In the genomic region with DNA sequence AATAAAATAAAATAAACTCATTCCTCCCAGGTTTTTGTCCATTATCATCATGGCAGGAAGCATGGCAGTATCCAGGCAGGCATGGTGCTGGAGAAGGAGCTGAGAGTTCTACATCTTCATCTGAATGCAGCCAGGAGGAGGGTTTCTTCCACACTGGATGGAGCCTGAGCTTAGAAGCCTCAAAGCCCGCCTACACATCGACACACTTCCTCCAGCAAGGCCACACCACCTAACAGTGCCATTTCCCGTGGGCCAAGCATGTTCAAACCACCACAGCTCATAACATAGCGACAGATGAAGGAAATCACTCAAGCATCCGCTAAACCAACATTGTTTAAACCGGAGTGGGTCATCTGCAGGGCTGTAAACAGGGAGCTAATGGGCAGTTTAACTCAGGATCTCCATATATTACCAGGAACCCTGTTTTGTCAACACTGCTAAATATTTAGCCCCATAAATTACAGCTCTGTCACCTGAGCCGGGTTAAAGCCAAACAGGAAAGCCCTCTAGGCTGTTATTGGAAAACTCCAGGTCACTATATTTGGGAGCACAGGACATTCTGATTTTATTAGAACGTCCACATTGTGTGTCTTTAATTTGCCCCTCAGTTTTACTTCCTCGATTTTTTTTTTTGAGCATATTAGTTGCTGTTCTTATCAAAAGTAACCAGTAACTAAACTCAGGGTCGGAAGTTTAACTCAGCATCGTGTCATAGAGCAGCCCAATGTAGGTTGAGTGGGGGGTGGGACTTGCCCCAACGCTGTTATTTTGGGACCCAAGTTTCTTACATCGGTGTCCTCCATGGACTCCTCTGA, we compare ENCODE assay signal across 17 mouse cellular contexts.
"Had no signal": no experiment of that assay in that cellular context is flagged by ENCODE, and none has a peak within 500 bp of the region (broad histone marks: within the 10 kb centered on the region; RNA-seq: fewer than 3 reads in every experiment).

No protein-coding gene starts in this region.

- DNase-seq: lung, adult 18-20 months; lung, embryonic 14.5 days; lung, postnatal 10 days; lung, postnatal 4 days; retina, postnatal 1 day; right cerebral cortex, adult 18-20 months; thymus, adult 2 months; thymus, postnatal 25 days; thymus, postnatal 4 days had no signal

- H3K36me3 ChIP-seq: midbrain, embryonic 10.5 days; midbrain, embryonic 13.5 days; midbrain, embryonic 15.5 days; neural tube, embryonic 13.5 days; neural tube, embryonic 15.5 days; stomach, embryonic 15.5 days had no signal

- H3K4me3 ChIP-seq: midbrain, embryonic 10.5 days; midbrain, embryonic 13.5 days; midbrain, embryonic 15.5 days; myocyte; neural tube, embryonic 13.5 days; neural tube, embryonic 15.5 days; stomach, embryonic 15.5 days had no signal

- H3K4me2 ChIP-seq: lung, embryonic 14.5 days; midbrain, embryonic 13.5 days; midbrain, embryonic 15.5 days; neural tube, embryonic 13.5 days; neural tube, embryonic 15.5 days; stomach, embryonic 15.5 days had no signal

- H3K9me3 ChIP-seq: midbrain, embryonic 10.5 days; midbrain, embryonic 13.5 days; midbrain, embryonic 15.5 days; neural tube, embryonic 13.5 days; neural tube, embryonic 15.5 days; stomach, embryonic 15.5 days had no signal

- ATAC-seq: midbrain, embryonic 13.5 days; midbrain, embryonic 15.5 days had no signal

- H3K27ac ChIP-seq: midbrain, embryonic 10.5 days; midbrain, embryonic 13.5 days; midbrain, embryonic 15.5 days; neural tube, embryonic 13.5 days; neural tube, embryonic 15.5 days; stomach, embryonic 15.5 days; stomach, postnatal 0 days had no signal

- H3K4me1 ChIP-seq: midbrain, embryonic 13.5 days; midbrain, embryonic 15.5 days; neural tube, embryonic 13.5 days; neural tube, embryonic 15.5 days; stomach, embryonic 15.5 days had no signal

- H3K27me3 ChIP-seq: midbrain, embryonic 13.5 days; midbrain, embryonic 15.5 days; neural tube, embryonic 13.5 days; neural tube, embryonic 15.5 days; stomach, embryonic 15.5 days had no signal

- H3K9ac ChIP-seq: lung, embryonic 14.5 days; midbrain, embryonic 13.5 days; midbrain, embryonic 15.5 days; neural tube, embryonic 13.5 days; neural tube, embryonic 15.5 days; stomach, embryonic 15.5 days had no signal
